Mouse (Mus musculus): ENCODE measurements around the gene Asb16.

GRCm38 (mm10) chr11:102236022-102236421 lies 32.5 kb upstream of the Asb16 start:
- no peak for TF ChIP-seq CTCF (IDR thresholded peaks at IDR 0.05; ENCODE audit: borderline replicate concordance, insufficient read depth, low read length)
- no peak for TF ChIP-seq POLR2A (IDR thresholded peaks at IDR 0.05; ENCODE audit: low read depth, low read length)
